Comparison of ENCODE assay signal across 8 mouse cellular contexts in the genomic region with DNA sequence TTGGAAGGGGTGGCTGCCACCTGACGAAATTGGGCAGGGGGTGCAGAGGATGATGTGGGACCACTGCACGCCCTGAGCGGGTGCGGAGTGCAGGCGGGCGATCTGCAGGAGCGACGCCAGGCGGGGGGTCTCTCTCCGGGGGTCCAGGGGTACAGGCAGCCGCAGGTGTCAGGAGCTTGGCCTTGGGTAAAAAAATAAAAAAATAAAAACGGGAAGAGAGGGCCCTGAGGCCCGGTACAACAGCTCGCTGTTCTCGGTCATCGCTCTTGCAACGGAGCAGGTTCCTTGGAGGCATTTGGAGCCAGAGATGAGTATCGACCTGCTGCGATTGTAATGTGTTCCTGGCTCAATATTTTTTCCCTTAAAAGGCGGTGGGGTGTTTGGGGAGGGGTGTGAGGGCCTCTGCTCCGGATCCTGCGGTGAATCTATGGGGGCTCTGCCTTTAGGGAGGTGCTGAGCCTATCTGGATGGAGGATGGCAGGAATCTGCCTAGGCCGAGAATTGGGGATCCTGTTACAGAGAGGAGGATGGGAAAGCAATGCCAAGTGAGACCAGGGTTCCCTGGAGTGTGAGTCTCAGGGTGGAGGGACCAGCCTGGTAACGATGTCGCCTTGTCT. TPM values are rescaled to one million over a fixed set of nuclear protein-coding genes. Genes with fewer than 3 reads are reported as not detected.
DNase-seq lines count a peak whose midpoint lies in the region; ATAC-seq and TF ChIP-seq lines count a peak whose summit lies in the region.

No protein-coding gene starts in this region.

- no peak for TF ChIP-seq CTCF in cerebellum, adult 2 months (IDR thresholded peaks at IDR 0.05; ENCODE audit: borderline replicate concordance, insufficient read depth, low read depth, low read length)

- H3K4me3 ChIP-seq in cerebellum, adult 2 months (replicated peaks; ENCODE audit: insufficient read depth, low read depth, low read length): peak overlapping the region; percentile 64
- peak overlapping the region; percentile 72 for H3K4me3 ChIP-seq in forebrain, embryonic 12.5 days (replicated peaks)
- H3K4me3 ChIP-seq in neural tube, embryonic 12.5 days: peak overlapping the region; percentile 64

- no peak; the same call in 1 of the 2 replicates for ATAC-seq in forebrain, embryonic 12.5 days (ENCODE audit: low FRiP score)
- ATAC-seq in neural tube, embryonic 12.5 days (ENCODE audit: low FRiP score, low read depth): no peak
- ATAC-seq in inflammation-experienced regulatory T-cells, adult 6 months: no peak

- intact Hi-C loops in left cerebral cortex, postnatal 25 days (cut with DNase I): loop anchor here (1.0 kb wide), 1 partner anchor 40 kb away; no protein-coding TSS in a partner anchor
- intact Hi-C loops in left cerebral cortex, postnatal 36 days (cut with DNase I): loop anchor here (5.0 kb wide), 1 partner anchor 40 kb away; no protein-coding TSS in a partner anchor

- TF ChIP-seq POLR2A in cerebellum, adult 2 months (IDR thresholded peaks at IDR 0.05; ENCODE audit: borderline replicate concordance, insufficient read depth, low read length): no peak

- H3K4me1 ChIP-seq in cerebellum, adult 2 months (ENCODE audit: control insufficient read depth, insufficient read depth, low read length): peaks cover 10% of the 10 kb centered on the region; the same call in 1 of the 2 replicates
- peaks cover 20% of the 10 kb centered on the region for H3K4me1 ChIP-seq in forebrain, embryonic 12.5 days
- peaks cover 20% of the 10 kb centered on the region for H3K4me1 ChIP-seq in neural tube, embryonic 12.5 days

- peak overlapping the region; percentile 95 for H3K4me2 ChIP-seq in forebrain, embryonic 12.5 days
- H3K4me2 ChIP-seq in neural tube, embryonic 12.5 days (replicated peaks): peak overlapping the region; percentile 93

- H3K9ac ChIP-seq in forebrain, embryonic 12.5 days: peak overlapping the region; percentile 75
- peak overlapping the region; percentile 62 for H3K9ac ChIP-seq in neural tube, embryonic 12.5 days

- H3K27me3 ChIP-seq in cerebellum, adult 2 months (ENCODE audit: control insufficient read depth, insufficient read depth, low read length): no peaks in the 10 kb centered on the region
- peaks cover 41% of the 10 kb centered on the region for H3K27me3 ChIP-seq in forebrain, embryonic 12.5 days
- H3K27me3 ChIP-seq in neural tube, embryonic 12.5 days (replicated peaks): peaks cover 7% of the 10 kb centered on the region; the same call in 1 of the 2 replicates

- no peaks in the 10 kb centered on the region for H3K9me3 ChIP-seq in forebrain, embryonic 12.5 days
- no peaks in the 10 kb centered on the region for H3K9me3 ChIP-seq in neural tube, embryonic 12.5 days

- DNase-seq in left cerebral cortex, postnatal 25 days (ENCODE audit: low spot score in 2 of 2): peak; percentile 37 to 41
- no peak for DNase-seq in left cerebral cortex, adult 11 months (ENCODE audit: low spot score)
- DNase-seq in cerebellum, adult 2 months: peak; percentile 61 to 65
- DNase-seq in left cerebral cortex, postnatal 36 days (ENCODE audit: low spot score in 2 of 2): peak; percentile 46 to 49
- DNase-seq in adipocyte (ENCODE audit: low spot score): no peak

- no peaks in the 10 kb centered on the region for H3K36me3 ChIP-seq in forebrain, embryonic 12.5 days (replicated peaks)
- no peaks in the 10 kb centered on the region for H3K36me3 ChIP-seq in neural tube, embryonic 12.5 days

- 2% methylated on average over 25 of the region's 25 CpGs for WGBS in cerebellum, adult 2 months
- 2% methylated on average over 25 of the region's 25 CpGs for WGBS in forebrain, embryonic 12.5 days
- 2% methylated on average over 25 of the region's 25 CpGs for WGBS in neural tube, embryonic 12.5 days

- H3K27ac ChIP-seq in cerebellum, adult 2 months (ENCODE audit: insufficient read depth, low read length): no peak overlapping the region; the same call in 1 of the 2 replicates
- H3K27ac ChIP-seq in forebrain, embryonic 12.5 days: no peak overlapping the region
- H3K27ac ChIP-seq in neural tube, embryonic 12.5 days: no peak overlapping the region; the same call in 1 of the 2 replicates

RNA-seq across cellular contexts. Expression of gene Gnaz, which starts 0.8 kb away (rescaled TPM):
- 100 to 1,000 TPM; 124 to 133 TPM for total RNA-seq in left cerebral cortex, postnatal 25 days (2021)
- polyA plus RNA-seq in cerebellum, adult 2 months (2012; rRNA removed): 41.0 and 44.1 TPM in 2 replicates
- polyA plus RNA-seq in forebrain, embryonic 12.5 days (2016; fragmentation: Nextera tagmentation; extraction: Ambion mirVana): 14.0 and 18.5 TPM in 2 replicates
- 100 to 1,000 TPM; 120 to 122 TPM for total RNA-seq in left cerebral cortex, postnatal 36 days (2021)
- 26.6 and 33.9 TPM in 2 replicates for polyA plus RNA-seq in neural tube, embryonic 12.5 days (2016; fragmentation: Nextera tagmentation; extraction: Ambion mirVana)
- not detected for polyA plus RNA-seq in inflammation-experienced regulatory T-cells, adult 6 months (2017; shearing (Covaris generic))

Comparison
In these comparisons a context has a peak if more than half of its experiments do, and no peak if none do; other contexts are left out.
1. DNase-seq: peak in left cerebral cortex, postnatal 25 days (2 of 2), cerebellum, adult 2 months (2 of 2) and left cerebral cortex, postnatal 36 days (2 of 2); none in left cerebral cortex, adult 11 months (single experiment) and adipocyte (single experiment).
2. RNA of gene Gnaz, which starts 0.8 kb away (polyA plus RNA-seq): 41.0 to 44.1 TPM in cerebellum, adult 2 months, 26.6 to 33.9 TPM in neural tube, embryonic 12.5 days and 14.0 to 18.5 TPM in forebrain, embryonic 12.5 days; not detected in inflammation-experienced regulatory T-cells, adult 6 months; every median in the first group is over 10 times any median in the second.
3. Peak in every context shown above with its lines, with median percentiles within 50 percentile points of each other: H3K4me3 ChIP-seq.